Mouse (Mus musculus): ENCODE results near the gene Csnk1e. TPM values are rescaled to one million over a fixed set of nuclear protein-coding genes. Genes with fewer than 3 reads are reported as not detected.
"Not testable (repeated sequence)": the region's sequence is repeated elsewhere in the genome, so short reads cannot be mapped to it uniquely, and the experiment has no call there.

The Csnk1e gene
- polyA plus RNA-seq, 1 experiment from 2014 or later: 213 TPM

DNA sequence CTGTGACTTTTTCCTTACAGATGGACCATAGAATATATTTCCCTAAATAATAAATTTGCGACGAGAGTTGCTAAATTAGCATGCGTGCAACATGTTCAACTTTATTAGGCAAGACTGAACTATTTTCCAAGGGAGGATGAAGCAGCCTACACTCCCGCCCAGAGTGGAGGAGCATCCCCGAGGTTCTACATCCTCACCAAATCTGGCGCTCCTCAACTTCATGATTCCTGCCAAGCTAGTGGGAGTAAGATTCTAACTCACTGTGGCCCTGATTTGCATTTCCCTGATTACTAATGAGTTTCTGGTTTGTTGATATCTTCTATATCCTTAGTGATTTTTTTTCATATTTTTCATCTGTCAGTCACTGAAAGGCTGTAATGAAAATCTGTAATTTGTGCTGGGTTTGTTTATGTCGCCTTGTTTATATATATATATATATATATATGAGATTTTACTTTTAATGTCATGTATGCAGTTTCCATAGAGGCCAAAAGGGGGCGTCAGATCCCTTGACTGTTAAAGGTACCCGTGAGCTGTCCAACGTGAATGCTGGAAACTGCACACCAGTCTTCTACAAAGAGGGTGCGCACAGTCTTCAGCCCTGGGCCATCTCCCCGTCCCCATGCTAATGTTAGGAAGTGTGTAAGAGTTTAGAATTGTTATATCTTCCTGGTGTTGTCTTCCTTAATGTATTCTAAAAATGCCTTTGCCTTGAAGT is 18.4 kb upstream of the Csnk1e start:
- H3K27me3 ChIP-seq (ENCODE audit: control insufficient read depth, insufficient read depth, low read length): no peaks in the 10 kb centered on the region
- no peak overlapping the region for H3K4me3 ChIP-seq (replicated peaks; ENCODE audit: low read length)
- H3K27ac ChIP-seq: no peak overlapping the region
- ATAC-seq (ENCODE audit: low FRiP score) (no peak), DNase-seq (ENCODE audit: low spot score) (no peak)
- no peak overlapping the region for H3K4me2 ChIP-seq (replicated peaks)
- no peak overlapping the region for H3K9ac ChIP-seq
- H3K36me3 ChIP-seq (replicated peaks; ENCODE audit: control insufficient read depth, insufficient read depth): no peaks in the 10 kb centered on the region
- no peaks in the 10 kb centered on the region for H3K9me3 ChIP-seq (ENCODE audit: control insufficient read depth, low read length)
- 57% methylated on average over 12 of the region's 12 CpGs for WGBS
- H3K4me1 ChIP-seq (replicated peaks; ENCODE audit: control insufficient read depth, insufficient read depth, low read length): no peaks in the 10 kb centered on the region

DNA sequence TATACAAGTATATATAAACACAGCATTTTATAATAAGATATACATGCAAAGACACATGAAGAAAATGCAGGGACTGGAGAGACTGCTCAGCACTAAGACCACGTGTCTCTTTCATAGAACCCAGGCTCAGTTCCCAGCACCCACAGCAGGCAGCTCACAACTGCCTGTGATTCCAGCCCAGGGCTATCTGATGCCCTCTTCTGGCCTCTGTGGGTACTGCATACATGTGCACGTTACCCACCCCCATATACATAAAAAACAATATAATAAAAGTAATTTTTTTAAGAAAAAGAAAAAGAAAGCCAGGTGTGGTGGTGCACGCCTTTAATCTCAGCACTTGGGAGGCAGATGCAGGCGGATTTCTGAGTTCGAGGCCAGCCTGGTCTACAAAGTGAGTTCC is 17.7 kb upstream of the Csnk1e start:
- H3K4me3 ChIP-seq (replicated peaks; ENCODE audit: low read length): no peak overlapping the region
- H3K4me2 ChIP-seq (replicated peaks): no peak overlapping the region
- DNase-seq (ENCODE audit: low spot score) (no peak), ATAC-seq (ENCODE audit: low FRiP score) (no peak)
- H3K36me3 ChIP-seq (replicated peaks; ENCODE audit: control insufficient read depth, insufficient read depth): no peaks in the 10 kb centered on the region
- no peak overlapping the region for H3K9ac ChIP-seq
- H3K9me3 ChIP-seq (ENCODE audit: control insufficient read depth, low read length): no peaks in the 10 kb centered on the region
- no peaks in the 10 kb centered on the region for H3K4me1 ChIP-seq (replicated peaks; ENCODE audit: control insufficient read depth, insufficient read depth, low read length)
- 92% methylated on average over 5 of the region's 5 CpGs for WGBS
- no peaks in the 10 kb centered on the region for H3K27me3 ChIP-seq (ENCODE audit: control insufficient read depth, insufficient read depth, low read length)
- no peak overlapping the region for H3K27ac ChIP-seq

DNA sequence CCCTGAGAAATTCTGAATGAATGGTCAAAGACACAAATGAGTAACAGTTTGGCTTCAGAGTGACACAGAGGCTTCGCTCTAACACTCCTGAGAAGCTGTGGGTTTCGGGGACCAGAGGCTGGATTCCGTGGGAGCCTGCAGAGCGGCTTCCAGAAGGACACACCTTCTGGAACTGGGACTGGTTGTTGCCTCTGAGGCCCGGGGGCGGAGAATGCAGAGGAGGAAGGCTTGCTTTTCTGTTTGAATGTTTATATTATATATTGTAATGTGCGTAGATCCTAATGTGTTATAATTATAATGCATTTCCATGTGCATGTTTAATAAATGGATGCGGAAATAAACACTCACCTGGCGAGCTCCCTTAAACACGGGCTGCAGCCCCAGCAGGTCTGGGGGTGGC is 15.7 kb upstream of the Csnk1e start:
- H3K4me3 ChIP-seq (replicated peaks; ENCODE audit: low read length): no peak overlapping the region
- H3K27ac ChIP-seq: no peak overlapping the region
- no peaks in the 10 kb centered on the region for H3K4me1 ChIP-seq (replicated peaks; ENCODE audit: control insufficient read depth, insufficient read depth, low read length)
- 56% methylated on average over 10 of the region's 10 CpGs for WGBS
- ATAC-seq (ENCODE audit: low FRiP score): no peak
- H3K9ac ChIP-seq: no peak overlapping the region
- H3K9me3 ChIP-seq (ENCODE audit: control insufficient read depth, low read length): no peaks in the 10 kb centered on the region
- H3K27me3 ChIP-seq (ENCODE audit: control insufficient read depth, insufficient read depth, low read length): no peaks in the 10 kb centered on the region
- DNase-seq (ENCODE audit: low spot score): no peak
- no peak overlapping the region; the same call in 1 of the 2 replicates for H3K4me2 ChIP-seq (replicated peaks)
- no peaks in the 10 kb centered on the region for H3K36me3 ChIP-seq (replicated peaks; ENCODE audit: control insufficient read depth, insufficient read depth)

DNA sequence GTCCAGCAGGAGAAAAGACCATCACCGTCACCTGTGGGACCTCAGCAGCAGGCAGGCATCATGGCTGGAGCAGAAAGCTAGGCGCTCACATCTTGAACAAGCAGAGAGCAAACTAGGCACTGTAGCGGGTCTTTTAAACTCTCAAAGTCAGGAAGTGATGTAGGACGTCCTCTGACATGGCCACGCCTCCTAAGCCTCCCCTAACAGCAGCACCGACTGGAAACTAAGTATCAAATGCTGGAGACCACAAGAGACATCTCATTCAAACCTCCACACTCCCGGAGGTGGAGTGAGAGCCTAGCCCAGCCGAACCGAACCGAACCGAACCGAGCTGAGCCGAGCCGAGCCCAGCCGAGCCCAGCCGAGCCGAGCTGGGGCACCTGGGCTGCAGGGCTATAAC is 15.2 kb upstream of the Csnk1e start:
- no peaks in the 10 kb centered on the region for H3K9me3 ChIP-seq (ENCODE audit: control insufficient read depth, low read length)
- ATAC-seq (ENCODE audit: low FRiP score) (no peak), DNase-seq (ENCODE audit: low spot score) (no peak)
- no peaks in the 10 kb centered on the region for H3K27me3 ChIP-seq (ENCODE audit: control insufficient read depth, insufficient read depth, low read length)
- no peak overlapping the region for H3K9ac ChIP-seq
- peak overlapping the region; percentile 31 for H3K4me2 ChIP-seq (replicated peaks)
- 31% methylated on average over 17 of the region's 17 CpGs for WGBS
- H3K4me1 ChIP-seq (replicated peaks; ENCODE audit: control insufficient read depth, insufficient read depth, low read length): no peaks in the 10 kb centered on the region
- H3K27ac ChIP-seq: no peak overlapping the region
- no peaks in the 10 kb centered on the region for H3K36me3 ChIP-seq (replicated peaks; ENCODE audit: control insufficient read depth, insufficient read depth)
- peak overlapping the region; percentile 14; the same call in 1 of the 2 replicates for H3K4me3 ChIP-seq (replicated peaks; ENCODE audit: low read length)

DNA sequence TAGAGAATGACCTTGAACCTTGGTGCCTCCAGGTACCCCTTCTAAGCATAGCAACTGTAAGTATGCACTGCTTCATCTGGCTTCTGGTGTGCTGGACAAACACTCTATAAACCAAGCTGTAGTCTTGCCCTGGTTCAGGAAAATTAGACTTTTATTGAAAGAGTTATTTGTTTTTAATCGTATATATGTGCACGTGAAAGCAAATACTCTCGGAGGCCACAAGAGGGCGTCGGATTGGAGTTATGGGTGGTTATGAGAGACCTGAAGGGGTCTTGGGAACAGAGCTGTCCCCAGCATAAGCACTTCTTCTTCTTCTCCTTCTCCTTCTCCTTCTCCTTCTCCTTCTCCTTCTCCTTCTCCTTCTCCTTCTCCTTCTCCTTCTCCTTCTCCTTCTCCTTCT is 14.2 kb upstream of the Csnk1e start:
- H3K9ac ChIP-seq: no peak overlapping the region
- H3K4me3 ChIP-seq (replicated peaks; ENCODE audit: low read length): no peak overlapping the region
- H3K27ac ChIP-seq: no peak overlapping the region
- no peaks in the 10 kb centered on the region for H3K27me3 ChIP-seq (ENCODE audit: control insufficient read depth, insufficient read depth, low read length)
- no peaks in the 10 kb centered on the region for H3K9me3 ChIP-seq (ENCODE audit: control insufficient read depth, low read length)
- 71% methylated on average over 5 of the region's 5 CpGs for WGBS
- H3K4me2 ChIP-seq (replicated peaks): no peak overlapping the region
- no peaks in the 10 kb centered on the region for H3K4me1 ChIP-seq (replicated peaks; ENCODE audit: control insufficient read depth, insufficient read depth, low read length)
- ATAC-seq (ENCODE audit: low FRiP score): no peak
- DNase-seq (ENCODE audit: low spot score): no peak
- H3K36me3 ChIP-seq (replicated peaks; ENCODE audit: control insufficient read depth, insufficient read depth): no peaks in the 10 kb centered on the region

DNA sequence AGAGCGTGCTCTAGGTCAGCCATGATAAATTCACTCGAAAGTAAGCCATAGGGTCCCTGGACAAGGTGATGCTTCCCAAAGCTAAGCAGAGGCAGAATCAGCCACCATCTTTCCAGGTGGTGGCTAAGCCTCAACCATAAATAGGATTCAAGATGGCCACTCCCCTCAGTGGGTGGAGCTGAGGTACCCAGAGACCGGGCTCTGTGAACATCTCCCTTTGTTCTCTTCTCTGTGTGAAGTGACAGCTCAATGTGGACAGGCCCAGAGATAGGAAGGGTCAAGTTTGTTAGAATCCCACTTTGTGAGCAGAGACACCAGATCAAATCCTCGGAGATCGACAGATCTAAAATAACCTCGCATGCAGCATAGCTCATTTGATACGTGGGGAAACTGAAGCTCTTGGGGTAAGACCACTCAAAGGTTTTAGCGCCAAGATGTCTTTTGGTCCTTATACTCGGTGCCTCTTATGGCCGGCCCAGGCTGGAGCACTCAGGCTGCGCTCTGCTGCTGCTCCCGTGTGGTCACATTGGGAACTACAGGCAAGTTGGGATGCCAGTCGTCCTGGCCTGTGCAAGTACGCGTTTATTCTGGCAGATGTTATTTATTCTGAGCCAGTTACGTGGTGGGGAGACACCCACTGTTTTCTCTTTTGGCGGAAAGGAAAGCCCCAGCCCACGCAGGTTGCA is 11.4 kb upstream of the Csnk1e start:
- no peaks in the 10 kb centered on the region for H3K27me3 ChIP-seq (ENCODE audit: control insufficient read depth, insufficient read depth, low read length)
- no peak overlapping the region for H3K9ac ChIP-seq
- no peak overlapping the region for H3K4me3 ChIP-seq (replicated peaks; ENCODE audit: low read length)
- H3K27ac ChIP-seq: no peak overlapping the region
- no peaks in the 10 kb centered on the region for H3K9me3 ChIP-seq (ENCODE audit: control insufficient read depth, low read length)
- peak; percentile 83; the same call in 1 of the 2 replicates for ATAC-seq (ENCODE audit: low FRiP score)
- no peaks in the 10 kb centered on the region for H3K36me3 ChIP-seq (replicated peaks; ENCODE audit: control insufficient read depth, insufficient read depth)
- no peaks in the 10 kb centered on the region for H3K4me1 ChIP-seq (replicated peaks; ENCODE audit: control insufficient read depth, insufficient read depth, low read length)
- 5% methylated on average over 18 of the region's 18 CpGs for WGBS
- peak; percentile 94 for DNase-seq (ENCODE audit: low spot score)
- no peak overlapping the region for H3K4me2 ChIP-seq (replicated peaks)

DNA sequence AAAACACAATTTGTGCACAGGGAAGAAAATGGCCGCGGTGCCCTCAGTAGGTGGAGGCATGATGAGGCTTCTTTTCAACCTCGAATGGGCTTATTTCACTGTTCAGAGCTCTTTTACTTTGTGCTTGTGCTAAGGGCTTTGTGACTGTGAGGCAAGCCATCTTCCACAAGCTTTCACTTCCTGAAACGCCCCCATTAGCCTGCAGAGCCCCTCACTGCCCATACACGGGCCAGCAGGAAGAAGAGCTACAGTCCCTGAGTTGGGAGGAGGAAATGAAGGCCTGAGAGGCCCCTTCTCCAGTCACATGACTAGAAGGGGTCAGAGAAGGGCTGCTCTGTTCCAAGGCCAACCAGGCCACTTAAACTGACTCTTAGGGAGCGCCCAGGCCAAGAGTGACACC is 1.2 kb upstream of the Csnk1e start:
- no peak overlapping the region for H3K9ac ChIP-seq
- ATAC-seq (ENCODE audit: low FRiP score): no peak
- no peak for DNase-seq (ENCODE audit: low spot score)
- H3K4me1 ChIP-seq (replicated peaks; ENCODE audit: control insufficient read depth, insufficient read depth, low read length): no peaks in the 10 kb centered on the region
- no peaks in the 10 kb centered on the region for H3K36me3 ChIP-seq (replicated peaks; ENCODE audit: control insufficient read depth, insufficient read depth)
- no peak overlapping the region for H3K4me3 ChIP-seq (replicated peaks; ENCODE audit: low read length)
- 75% methylated on average over 6 of the region's 6 CpGs for WGBS
- H3K27me3 ChIP-seq (ENCODE audit: control insufficient read depth, insufficient read depth, low read length): no peaks in the 10 kb centered on the region
- no peaks in the 10 kb centered on the region for H3K9me3 ChIP-seq (ENCODE audit: control insufficient read depth, low read length)
- H3K4me2 ChIP-seq (replicated peaks): no peak overlapping the region
- H3K27ac ChIP-seq: no peak overlapping the region

DNA sequence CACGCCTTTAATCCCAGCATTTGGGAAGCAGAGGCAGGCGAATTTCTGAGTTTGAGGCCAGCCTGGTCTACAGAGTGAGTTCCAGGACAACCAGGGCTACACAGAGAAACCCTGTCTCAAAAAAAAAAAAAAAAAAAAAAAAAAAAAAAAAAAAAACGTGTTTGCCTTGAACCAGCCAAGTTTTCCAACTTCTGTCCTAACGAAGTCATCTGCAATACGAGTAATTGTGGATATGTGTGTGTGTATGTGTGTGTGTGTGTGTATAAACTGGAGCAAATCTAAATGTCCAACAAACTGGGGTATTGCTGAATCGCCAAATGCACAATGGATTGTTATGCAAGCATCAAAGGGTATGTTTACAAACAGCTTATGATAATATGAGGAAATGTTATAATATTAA is 738 bp upstream of the Csnk1e start:
- not testable (repeated sequence) for H3K4me3 ChIP-seq (replicated peaks; ENCODE audit: low read length); H3K4me1 ChIP-seq (replicated peaks; ENCODE audit: control insufficient read depth, insufficient read depth, low read length); ATAC-seq (ENCODE audit: low FRiP score); H3K27me3 ChIP-seq (ENCODE audit: control insufficient read depth, insufficient read depth, low read length); DNase-seq (ENCODE audit: low spot score); H3K4me2 ChIP-seq (replicated peaks); H3K36me3 ChIP-seq (replicated peaks; ENCODE audit: control insufficient read depth, insufficient read depth); H3K9me3 ChIP-seq (ENCODE audit: control insufficient read depth, low read length); H3K9ac ChIP-seq; H3K27ac ChIP-seq
- 65% methylated on average over 6 of the region's 6 CpGs for WGBS

DNA sequence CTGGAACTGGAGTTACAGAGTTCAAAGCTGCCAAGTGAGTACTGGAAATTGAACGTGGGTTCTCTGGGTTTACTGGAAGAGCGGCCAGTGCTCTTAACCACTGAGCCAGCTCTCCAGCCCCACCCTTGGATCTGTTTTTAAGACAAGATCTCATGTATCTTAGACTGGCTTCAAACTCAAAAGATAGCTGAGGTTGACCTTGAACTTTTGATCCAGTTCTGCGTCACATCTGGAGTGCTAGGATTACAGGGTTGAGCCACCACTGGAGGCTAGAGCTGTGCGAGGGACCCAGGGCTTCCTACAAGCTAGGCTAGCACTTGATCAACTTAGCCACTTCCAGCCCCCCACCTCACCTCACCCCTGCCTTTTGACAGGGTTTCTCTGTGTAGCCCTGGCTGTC is 1.5 kb downstream of the Csnk1e start:
- ATAC-seq (ENCODE audit: low FRiP score) (no peak), DNase-seq (ENCODE audit: low spot score) (no peak)
- H3K27me3 ChIP-seq (ENCODE audit: control insufficient read depth, insufficient read depth, low read length): no peaks in the 10 kb centered on the region
- 0 out of 2 replicates have a peak, but pooled peaks cover 3% of the 10 kb centered on the region for H3K9me3 ChIP-seq (ENCODE audit: control insufficient read depth, low read length)
- WGBS: 89% methylated on average over 4 of the region's 4 CpGs
- no peak overlapping the region for H3K27ac ChIP-seq
- H3K4me1 ChIP-seq (replicated peaks; ENCODE audit: control insufficient read depth, insufficient read depth, low read length): no peaks in the 10 kb centered on the region
- H3K4me2 ChIP-seq (replicated peaks): no peak overlapping the region
- H3K36me3 ChIP-seq (replicated peaks; ENCODE audit: control insufficient read depth, insufficient read depth): no peaks in the 10 kb centered on the region
- H3K9ac ChIP-seq: no peak overlapping the region
- no peak overlapping the region for H3K4me3 ChIP-seq (replicated peaks; ENCODE audit: low read length)
